Mouse (Mus musculus) activated CD4-positive, CD25-positive, alpha-beta regulatory T cell, adult 4 months (primary cell): Measurements from ENCODE around the gene Olfr575. TPM values are rescaled to one million over a fixed set of nuclear protein-coding genes. Genes with fewer than 3 reads are reported as not detected.

Experiments
- ATAC-seq: one replicate; pipeline ENCODE4 v1.8.0; 2017
- polyA plus RNA-seq, 2 experiments: library from polyadenylated mRNA; unstranded; fragments of 100-300 nt; shearing (Covaris generic); gene quantifications; one replicate each; pipeline ENCODE4 v1.2.1; 2017

Gene Olfr575
- polyA plus RNA-seq, result not detected

GRCm38 (mm10) chr7:102958593-102958992, at the start of gene Olfr575:
TSS of gene Olfr575 (minus strand) at chr7:102958775.
- ATAC-seq, result no peak

DNA sequence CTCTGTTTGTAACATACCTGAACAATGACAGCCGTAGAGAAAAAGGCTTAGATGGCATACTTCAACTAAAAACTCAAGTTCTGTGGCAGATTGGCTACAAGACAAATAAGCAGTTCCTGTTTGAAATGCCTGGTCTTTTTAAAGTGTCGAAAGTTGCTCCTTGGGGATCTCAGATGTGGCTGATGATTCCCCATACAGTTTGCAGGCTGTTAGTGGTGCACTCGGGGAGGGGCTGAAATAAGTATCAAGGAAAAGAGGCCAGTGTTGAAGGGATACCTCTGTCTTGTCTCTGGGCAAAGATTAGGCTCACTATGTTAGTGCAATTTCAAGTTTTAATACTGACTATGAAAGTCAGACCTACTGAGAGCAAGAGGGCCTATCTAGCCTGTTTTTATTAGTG, 30.6 kb upstream of the Olfr575 start, which contains the start of gene Olfr578:
Olfr578 (minus strand) TSS at position 101 of the 400 bp plus-strand sequence.
- no peak for ATAC-seq

GRCm38 (mm10) chr7:102975843-102976242, 17.3 kb upstream of the Olfr575 start, which contains the start of gene Olfr577:
TSS of gene Olfr577 (minus strand) at chr7:102975943.
- ATAC-seq, result no peak

- ATAC-seq, result no peak
Observed at GRCm38 (mm10) chr7:102974399-102974798, 15.8 kb upstream of the Olfr575 start.

DNA sequence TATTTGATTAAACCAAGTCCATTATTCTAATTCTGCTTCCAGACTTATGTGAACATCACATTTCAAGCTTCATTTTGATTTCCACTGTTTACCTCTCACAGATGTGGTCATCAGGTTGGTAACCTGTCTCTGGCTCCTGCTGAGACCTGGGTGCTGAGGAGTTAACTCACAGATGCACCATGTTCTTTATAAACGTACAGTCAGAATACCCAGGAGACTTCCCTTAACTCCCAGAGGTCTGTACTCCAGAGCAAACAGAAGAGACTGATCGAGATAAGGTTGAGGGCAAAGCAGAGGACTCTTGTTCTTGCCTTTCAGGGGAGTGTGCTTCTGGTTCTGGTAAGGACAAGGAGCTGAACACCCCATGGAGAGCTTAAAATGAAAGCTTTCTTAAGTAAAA, 3.8 kb upstream of the Olfr575 start, which contains the start of gene Olfr576:
Olfr576 (plus strand) TSS at position 301 of the 400 bp plus-strand sequence.
- no peak for ATAC-seq

GRCm38 (mm10) chr7:102958137-102958536, 438 bp downstream of the Olfr575 start:
- ATAC-seq, result no peak

DNA sequence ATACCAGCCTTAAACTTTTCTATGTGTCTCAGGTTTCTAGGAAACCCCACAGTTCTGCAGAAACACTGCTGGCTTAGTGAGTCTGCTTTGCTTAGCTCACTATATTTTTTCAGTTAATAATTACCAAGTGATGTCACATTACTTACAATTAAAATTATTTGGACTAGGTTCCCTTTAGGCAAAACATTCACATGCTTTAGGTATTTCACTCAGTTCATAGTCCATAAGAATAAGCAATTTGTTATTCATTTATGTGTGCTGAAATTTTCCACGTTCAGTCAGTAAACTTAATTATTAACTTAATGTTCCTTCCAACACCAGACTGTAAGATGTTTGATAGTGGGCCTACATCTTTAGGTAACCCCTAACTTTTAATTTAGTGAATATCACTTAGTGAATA, 7.8 kb downstream of the Olfr575 start:
- no peak for ATAC-seq

DNA sequence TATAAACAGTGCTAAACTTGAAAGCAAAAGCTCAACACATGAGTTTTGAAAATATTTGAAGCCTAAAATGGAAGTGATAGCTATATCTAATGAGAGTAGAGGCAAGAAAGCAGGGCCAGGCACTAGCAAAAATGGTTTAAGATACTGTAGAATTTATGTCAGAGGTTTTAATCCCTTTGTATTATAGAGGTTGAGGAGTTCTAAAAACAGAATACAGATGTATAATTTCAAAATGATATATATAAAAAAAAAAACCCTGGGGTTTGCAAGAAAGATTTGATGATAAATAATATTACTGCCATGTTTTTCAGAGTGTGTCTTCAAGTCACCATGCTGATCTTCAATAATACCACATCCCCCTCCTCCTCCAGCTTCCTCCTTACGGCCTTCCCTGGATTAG, 10.4 kb downstream of the Olfr575 start, which contains the start of gene Olfr574:
Olfr574 (plus strand) TSS at position 301 of the 400 bp plus-strand sequence.
- no peak for ATAC-seq

- ATAC-seq, result no peak
Observed at GRCm38 (mm10) chr7:102943417-102943816, 15.2 kb downstream of the Olfr575 start.

GRCm38 (mm10) chr7:102942475-102942874, 16.1 kb downstream of the Olfr575 start, which contains the start of gene Olfr573-ps1:
TSS of gene Olfr573-ps1 (minus strand) at chr7:102942575.
- ATAC-seq, result no peak

GRCm38 (mm10) chr7:102927105-102927504, 31.5 kb downstream of the Olfr575 start:
- no peak for ATAC-seq

DNA sequence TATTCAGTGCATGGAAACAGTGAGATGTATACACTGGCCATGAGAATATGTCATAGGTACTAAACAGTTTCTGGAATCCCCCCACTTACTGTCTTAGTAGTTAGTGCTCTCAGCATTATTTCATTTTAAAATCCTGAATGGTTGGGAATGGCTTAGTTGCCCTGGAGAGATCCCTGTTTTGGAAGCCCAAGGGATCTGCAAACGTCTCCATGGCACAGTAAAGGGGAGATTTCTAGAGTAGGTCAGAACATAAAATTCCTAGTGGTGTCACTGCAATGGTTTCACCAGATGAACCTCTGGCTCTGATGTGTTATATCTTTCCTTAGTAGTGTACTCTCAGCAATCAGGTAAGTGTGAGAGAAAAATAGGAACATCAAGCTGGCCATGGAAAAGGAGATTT, 34.5 kb downstream of the Olfr575 start, which contains the start of gene Olfr572:
Olfr572 (plus strand) TSS at position 301 of the 400 bp plus-strand sequence.
- ATAC-seq, result no peak

- ATAC-seq, result no peak
Observed at GRCm38 (mm10) chr7:102919632-102920031, 38.9 kb downstream of the Olfr575 start.

DNA sequence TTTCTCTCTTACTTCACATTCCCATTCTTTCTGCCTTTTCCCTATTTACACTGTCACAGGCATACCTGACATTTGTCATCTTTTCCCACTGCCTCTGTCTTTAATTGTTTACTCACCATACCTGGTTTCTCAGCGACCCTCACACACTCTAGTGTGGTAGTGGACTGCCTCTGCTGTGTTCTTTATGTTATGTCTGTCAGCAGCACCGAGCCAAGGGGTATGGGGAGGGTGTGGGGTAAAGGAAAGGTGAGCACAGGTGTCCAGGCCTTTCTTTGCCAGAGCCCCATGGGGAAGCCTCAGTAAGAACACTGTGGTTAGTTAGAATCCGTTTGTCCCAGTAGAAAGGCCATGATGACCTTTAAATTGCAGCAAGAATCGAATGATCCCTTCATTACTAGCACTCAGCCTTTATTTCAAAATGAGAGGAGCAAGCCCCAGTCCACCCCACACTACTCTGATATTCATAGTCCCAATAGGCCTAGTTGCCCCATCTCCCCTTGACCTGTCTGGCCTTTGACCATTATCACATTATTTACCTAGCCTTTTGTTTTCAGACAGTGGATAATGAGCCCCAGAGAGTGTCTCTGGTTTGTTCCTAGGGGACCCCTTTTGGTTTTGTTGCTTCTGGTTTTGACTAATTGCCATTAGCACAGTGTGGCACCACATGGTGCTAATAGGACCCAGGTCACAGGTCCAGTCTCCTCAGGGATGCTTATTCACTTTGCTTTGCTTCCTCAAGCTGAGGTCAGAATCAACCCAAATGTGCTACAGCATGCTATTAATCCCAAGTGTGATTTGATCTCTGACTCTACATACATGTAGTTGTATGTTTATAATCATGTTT, 41.3 kb downstream of the Olfr575 start, which contains the start of gene Olfr571:
Olfr571 (minus strand) TSS at position 505 of the 844 bp plus-strand sequence.
- ATAC-seq, result no peak

DNA sequence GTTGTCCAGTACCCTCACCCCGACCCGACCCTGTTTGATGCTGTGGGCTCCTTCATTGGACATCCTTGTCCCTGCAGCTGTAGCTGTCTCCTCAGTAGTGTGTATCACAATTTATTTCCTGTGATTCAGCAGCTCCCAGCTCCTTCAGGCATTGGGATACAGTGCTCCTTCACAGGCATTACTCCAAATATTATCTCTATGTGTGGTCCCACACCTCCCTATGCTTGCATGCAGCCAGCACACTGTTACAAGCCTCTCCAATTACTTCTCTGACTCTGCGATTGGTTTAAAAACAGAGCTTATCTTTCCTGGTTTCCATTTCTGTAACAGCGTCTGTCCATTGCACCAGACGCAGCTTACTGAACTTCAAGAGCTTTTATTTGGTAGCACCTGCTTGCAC, 42.2 kb downstream of the Olfr575 start:
- ATAC-seq, result no peak

DNA sequence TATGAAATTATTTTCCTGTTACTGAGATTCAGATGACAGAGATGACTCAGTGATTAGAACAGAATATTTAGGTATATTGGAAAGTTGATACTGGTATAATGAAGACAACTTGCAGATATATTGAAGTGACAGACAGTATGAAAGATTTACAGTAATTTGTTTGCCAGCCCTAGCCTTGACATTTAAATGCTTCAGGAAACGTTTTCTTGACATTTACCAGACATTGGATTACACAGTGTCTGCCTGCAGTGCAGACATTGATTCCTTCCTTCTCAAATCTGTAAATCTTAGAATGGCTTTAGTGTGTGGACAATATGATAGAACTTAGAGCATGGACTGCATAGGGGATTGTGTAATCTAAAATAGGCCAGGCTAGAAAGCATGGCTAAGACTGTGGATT, 43.3 kb downstream of the Olfr575 start:
- ATAC-seq, result no peak

Other genes starting within 250 kb of the Olfr575 start
- not detected for gene Olfr33, start 239.7 kb downstream of the Olfr575 start, polyA plus RNA-seq
- gene Olfr559, start 231.3 kb downstream of the Olfr575 start, polyA plus RNA-seq, result not detected
- not detected for gene Olfr560, start 199.4 kb downstream of the Olfr575 start, polyA plus RNA-seq
- not detected for gene Olfr78, start 199.3 kb downstream of the Olfr575 start, polyA plus RNA-seq
- not detected for gene Olfr561, start 187.6 kb downstream of the Olfr575 start, polyA plus RNA-seq
- gene Olfr564, start 155.3 kb downstream of the Olfr575 start, polyA plus RNA-seq, result not detected
- gene Olfr566, start 100.0 kb downstream of the Olfr575 start, polyA plus RNA-seq, result under 1 TPM in 1 of 2 experiments, not detected in 1; 0.16 TPM
- gene Olfr568, start 81.7 kb downstream of the Olfr575 start, polyA plus RNA-seq, result not detected
- not detected for gene Olfr569, start 67.9 kb downstream of the Olfr575 start, polyA plus RNA-seq
- gene Olfr570, start 64.2 kb downstream of the Olfr575 start, polyA plus RNA-seq, result not detected
- not detected for gene Olfr571, start 41.2 kb downstream of the Olfr575 start, polyA plus RNA-seq
- not detected for gene Olfr572, start 34.4 kb downstream of the Olfr575 start, polyA plus RNA-seq
- gene Olfr573-ps1, start 16.2 kb downstream of the Olfr575 start, polyA plus RNA-seq, result not detected
- gene Olfr574, start 10.3 kb downstream of the Olfr575 start, polyA plus RNA-seq, result not detected
- not detected for gene Olfr576, start 3.9 kb upstream of the Olfr575 start, polyA plus RNA-seq
- gene Olfr577, start 17.2 kb upstream of the Olfr575 start, polyA plus RNA-seq, result not detected
- gene Olfr578, start 30.5 kb upstream of the Olfr575 start, polyA plus RNA-seq, result not detected
- gene Olfr582, start 79.2 kb upstream of the Olfr575 start, polyA plus RNA-seq, result not detected
- gene Olfr583, start 92.5 kb upstream of the Olfr575 start, polyA plus RNA-seq, result not detected
- not detected for gene Olfr584, start 123.1 kb upstream of the Olfr575 start, polyA plus RNA-seq
- not detected for gene Olfr585, start 138.9 kb upstream of the Olfr575 start, polyA plus RNA-seq
- not detected for gene Olfr586, start 166.9 kb upstream of the Olfr575 start, polyA plus RNA-seq
- under 1 TPM in 1 of 2 experiments, not detected in 1; 0.07 TPM for gene Olfr588-ps1, start 182.1 kb upstream of the Olfr575 start, polyA plus RNA-seq
- gene Olfr589, start 197.6 kb upstream of the Olfr575 start, polyA plus RNA-seq, result not detected
- under 1 TPM in 1 of 2 experiments, not detected in 1; 0.09 TPM for gene Olfr591, start 219.6 kb upstream of the Olfr575 start, polyA plus RNA-seq
- not detected for gene Olfr592, start 226.0 kb upstream of the Olfr575 start, polyA plus RNA-seq